Mouse (Mus musculus): ENCODE measurements around the gene Hddc3. TPM values are rescaled to one million over a fixed set of nuclear protein-coding genes. Genes with fewer than 3 reads are reported as not detected.

Gene Hddc3
- total RNA-seq, 2 experiments from 2014 or later = 45.3 to 54.8 TPM

DNA sequence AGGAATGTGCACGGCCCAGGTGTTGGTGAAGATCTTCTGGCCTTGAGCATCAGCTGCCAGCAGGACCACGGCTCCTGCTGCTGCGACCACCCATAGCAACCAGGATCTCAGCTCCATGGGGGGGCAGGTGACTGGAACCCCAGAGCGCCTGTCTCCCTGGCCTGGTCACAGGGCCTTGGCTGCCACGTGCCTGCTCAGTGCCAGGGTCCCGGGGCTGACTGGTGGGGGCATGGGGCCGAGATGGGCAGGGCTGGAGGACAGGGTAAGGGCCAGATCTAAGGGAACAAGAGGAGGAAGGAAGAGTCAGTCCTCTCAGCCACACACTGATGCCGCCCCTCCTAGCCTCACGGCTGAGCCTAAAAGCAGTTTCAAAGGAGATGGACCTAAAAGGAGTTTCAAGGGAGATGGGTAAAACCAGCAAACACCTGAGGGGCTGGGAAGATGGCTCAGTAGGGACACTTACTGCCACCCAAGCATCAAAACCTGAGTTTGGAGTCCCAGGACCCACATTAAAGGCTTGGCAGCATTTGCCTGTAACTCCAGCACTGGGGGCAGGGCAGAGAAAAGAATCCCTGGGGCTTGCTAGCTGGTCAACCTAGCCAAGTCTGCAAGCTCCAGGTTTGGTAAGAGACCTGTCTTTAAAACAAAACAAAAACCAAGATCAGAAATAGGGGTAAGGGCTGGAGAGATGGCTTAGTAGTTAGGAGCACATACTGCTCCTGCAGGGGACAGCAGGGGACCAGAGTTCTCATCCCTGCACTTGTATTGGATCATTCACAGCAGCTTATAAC lies 55.9 kb downstream of the Hddc3 start:
- DNase-seq = peak; percentile 61

DNA sequence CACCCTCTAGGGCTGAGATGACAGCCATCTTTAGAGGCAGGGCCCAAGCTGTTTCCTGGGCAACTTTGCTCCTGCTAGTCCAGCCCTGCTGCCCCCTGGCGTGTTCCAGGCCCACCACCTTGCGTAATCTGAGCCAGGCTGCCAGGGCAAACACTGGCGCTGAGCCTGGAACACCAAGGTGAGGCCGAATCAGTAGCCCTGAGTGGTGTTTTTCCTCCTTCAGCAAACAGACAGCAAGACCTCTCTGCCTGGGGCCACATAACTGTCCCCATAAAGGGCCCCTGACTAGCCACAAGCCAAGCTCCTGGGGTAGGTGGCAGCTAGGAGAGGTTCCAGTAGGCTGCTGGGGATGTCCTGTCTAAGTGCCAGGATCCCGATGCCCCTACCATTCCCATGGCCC lies 57.2 kb downstream of the Hddc3 start:
- DNase-seq = peak; percentile 85

Other genes starting within 250 kb of the Hddc3 start
- 100 to 1,000 TPM; 386 to 496 TPM for gene Idh2, start 227.7 kb upstream of the Hddc3 start, total RNA-seq (2021)
- gene Sema4b, start 156.3 kb upstream of the Hddc3 start, total RNA-seq (2021) = 10 to 100 TPM; 39.0 to 44.3 TPM
- gene Cib1, start 110.3 kb upstream of the Hddc3 start, total RNA-seq (2021) = 10 to 100 TPM; 50.6 to 54.9 TPM
- gene Gdpgp1, start 110.2 kb upstream of the Hddc3 start, total RNA-seq (2021) = 1 to 10 TPM; 3.0 to 3.9 TPM
- 1 to 10 TPM; 1.1 to 1.8 TPM for gene Ttll13, start 96.7 kb upstream of the Hddc3 start, total RNA-seq (2021)
- 10 to 100 TPM; 38.7 to 47.4 TPM for gene Ngrn, start 81.9 kb upstream of the Hddc3 start, total RNA-seq (2021)
- gene Vps33b, start 73.5 kb upstream of the Hddc3 start, total RNA-seq (2021) = 10 to 100 TPM; 14.5 to 18.3 TPM
- 10 to 100 TPM; 38.9 to 43.4 TPM for gene Prc1, start 48.7 kb upstream of the Hddc3 start, total RNA-seq (2021)
- gene Rccd1, start 18.6 kb upstream of the Hddc3 start, total RNA-seq (2021) = 10 to 100 TPM in 1 of 2 experiments, 1 to 10 TPM in 1; 8.4 to 13.8 TPM
- 10 to 100 TPM; 40.8 to 44.6 TPM for gene Unc45a, start 2.1 kb upstream of the Hddc3 start, total RNA-seq (2021)
- gene Man2a2, start 28.3 kb downstream of the Hddc3 start, total RNA-seq (2021) = 10 to 100 TPM; 56.2 to 93.5 TPM
- 10 to 100 TPM; 13.2 to 17.1 TPM for gene Fes, start 44.8 kb downstream of the Hddc3 start, total RNA-seq (2021)
- gene Furin, start 62.3 kb downstream of the Hddc3 start, total RNA-seq (2021) = 100 to 1,000 TPM; 113 to 129 TPM
- gene Blm, start 192.0 kb downstream of the Hddc3 start, total RNA-seq (2021) = 10 to 100 TPM in 1 of 2 experiments, 1 to 10 TPM in 1; 5.4 to 10.7 TPM

All from adrenal gland, postnatal 10 days (tissue).